Mouse (Mus musculus): ENCODE data around the gene Adamts2. TPM values are rescaled to one million over a fixed set of nuclear protein-coding genes. Genes with fewer than 3 reads are reported as not detected.

The Adamts2 gene
- polyA plus RNA-seq, 1 experiment from 2014 or later, result 0.65 TPM

- peak within 1 kb of the TSS; percentile 82 for H3K27ac ChIP-seq
Measured at GRCm38 (mm10) chr11:50841023-50841735, 239.3 kb downstream of the Adamts2 start, which contains the start of gene Zfp879. Gene Zfp879 (minus strand): TSS chr11:50841552.

GRCm38 (mm10) chr11:50845951-50846350, 244.1 kb downstream of the Adamts2 start:
- no peaks in the 10 kb centered on the region for H3K36me3 ChIP-seq (ENCODE audit: poor library complexity, severe bottlenecking)
- 95% methylated on average over 3 of the region's 3 CpGs for WGBS
- H3K27me3 ChIP-seq, result peaks cover 42% of the 10 kb centered on the region
- no peak overlapping the region for H3K4me3 ChIP-seq
- no peak overlapping the region for H3K9ac ChIP-seq
- no peaks in the 10 kb centered on the region for H3K9me3 ChIP-seq (replicated peaks)
- H3K4me1 ChIP-seq, result peaks cover 6% of the 10 kb centered on the region
- H3K27ac ChIP-seq, result no peak overlapping the region
- no peak for ATAC-seq
- H3K4me2 ChIP-seq, result no peak overlapping the region

More at GRCm38 (mm10) chr11:50841023-50841735, 239.3 kb downstream of the Adamts2 start, which contains the start of gene Zfp879:
- Histone ChIP-seq H3K27me3 (0 out of 2 replicates have a peak, but pooled peaks cover 3% of the 10 kb centered on the region), H3K36me3 (ENCODE audit: poor library complexity, severe bottlenecking) (no peaks in the 10 kb centered on the region), H3K4me3 (peak within 1 kb of the TSS; percentile 43), H3K4me2 (peak within 1 kb of the TSS; percentile 63), H3K4me1 (peaks cover 13% of the 10 kb centered on the region), H3K9ac (peak within 1 kb of the TSS; percentile 67), H3K9me3 (replicated peaks) (no peaks in the 10 kb centered on the region)
- 21% methylated on average over 22 of the region's 22 CpGs for WGBS
- peak; percentile 100 for ATAC-seq

DNA sequence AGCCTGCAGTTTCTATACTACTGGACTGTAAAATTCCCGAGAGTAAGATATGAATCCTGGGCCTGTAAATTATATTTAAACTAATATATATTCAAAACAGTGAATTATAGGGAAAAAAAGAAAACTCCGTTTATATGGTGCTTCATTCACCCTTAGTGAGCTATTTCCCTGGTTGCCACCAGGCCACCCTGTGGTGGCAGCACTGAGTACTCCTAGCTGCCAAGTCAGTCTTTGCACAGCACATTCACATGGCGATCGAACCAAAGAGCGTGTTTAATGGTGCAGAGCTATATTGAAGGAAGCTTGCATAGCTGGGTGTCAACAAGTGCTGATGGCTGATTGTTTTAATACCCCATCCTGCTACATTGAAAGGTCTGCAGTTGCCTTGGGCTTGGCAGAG, 245.2 kb downstream of the Adamts2 start:
- Histone ChIP-seq H3K27ac (no peak overlapping the region), H3K4me2 (no peak overlapping the region), H3K4me1 (peaks cover 13% of the 10 kb centered on the region), H3K9me3 (replicated peaks) (no peaks in the 10 kb centered on the region), H3K4me3 (no peak overlapping the region), H3K9ac (no peak overlapping the region), H3K36me3 (ENCODE audit: poor library complexity, severe bottlenecking) (no peaks in the 10 kb centered on the region), H3K27me3 (peaks cover 53% of the 10 kb centered on the region)
- ATAC-seq, result no peak
- 58% methylated on average over 5 of the region's 5 CpGs for WGBS

DNA sequence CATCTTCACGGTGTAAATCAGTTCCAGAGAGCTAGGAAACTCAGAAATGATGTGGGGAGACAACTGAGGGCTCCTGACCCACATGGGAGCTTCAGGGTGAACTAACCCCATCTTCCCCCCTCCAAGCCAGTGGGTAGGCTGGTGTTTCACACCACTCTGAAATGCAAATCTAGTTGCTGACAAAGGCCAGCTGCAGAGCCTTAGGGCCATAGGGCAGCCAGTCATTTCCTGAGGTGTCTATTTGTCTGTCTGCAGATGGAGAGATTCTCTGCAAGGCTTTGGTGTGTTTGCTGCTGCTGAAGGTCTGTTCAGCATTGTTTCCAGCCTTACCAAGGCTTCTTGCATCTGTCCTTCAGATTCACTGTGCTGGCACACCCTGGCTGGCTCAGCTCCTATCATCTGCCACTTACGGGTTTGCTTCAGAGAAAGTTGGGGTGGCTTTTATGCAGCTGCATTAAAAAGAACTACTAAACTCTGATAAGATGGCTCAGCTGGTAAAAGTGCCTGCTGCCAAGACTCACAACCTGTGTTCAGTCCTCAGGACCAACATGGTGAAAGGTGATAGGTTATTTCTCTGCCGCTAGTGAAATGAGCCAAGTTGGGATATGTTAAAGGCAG, 246.7 kb downstream of the Adamts2 start:
- WGBS, result 48% methylated on average over 3 of the region's 3 CpGs
- Histone ChIP-seq H3K4me1 (peaks cover 13% of the 10 kb centered on the region), H3K9ac (no peak overlapping the region), H3K27ac (no peak overlapping the region), H3K9me3 (replicated peaks) (no peaks in the 10 kb centered on the region), H3K4me2 (no peak overlapping the region), H3K4me3 (no peak overlapping the region), H3K27me3 (peaks cover 64% of the 10 kb centered on the region), H3K36me3 (ENCODE audit: poor library complexity, severe bottlenecking) (no peaks in the 10 kb centered on the region)
- no peak for ATAC-seq

GRCm38 (mm10) chr11:50849310-50849709, 247.4 kb downstream of the Adamts2 start:
- Histone ChIP-seq H3K27me3 (peaks cover 64% of the 10 kb centered on the region), H3K9ac (no peak overlapping the region), H3K4me2 (no peak overlapping the region), H3K36me3 (ENCODE audit: poor library complexity, severe bottlenecking) (no peaks in the 10 kb centered on the region), H3K4me1 (peaks cover 13% of the 10 kb centered on the region), H3K9me3 (replicated peaks) (no peaks in the 10 kb centered on the region), H3K4me3 (no peak overlapping the region), H3K27ac (no peak overlapping the region)
- ATAC-seq, result no peak
- WGBS, result 9% methylated on average over 10 of the region's 10 CpGs

DNA sequence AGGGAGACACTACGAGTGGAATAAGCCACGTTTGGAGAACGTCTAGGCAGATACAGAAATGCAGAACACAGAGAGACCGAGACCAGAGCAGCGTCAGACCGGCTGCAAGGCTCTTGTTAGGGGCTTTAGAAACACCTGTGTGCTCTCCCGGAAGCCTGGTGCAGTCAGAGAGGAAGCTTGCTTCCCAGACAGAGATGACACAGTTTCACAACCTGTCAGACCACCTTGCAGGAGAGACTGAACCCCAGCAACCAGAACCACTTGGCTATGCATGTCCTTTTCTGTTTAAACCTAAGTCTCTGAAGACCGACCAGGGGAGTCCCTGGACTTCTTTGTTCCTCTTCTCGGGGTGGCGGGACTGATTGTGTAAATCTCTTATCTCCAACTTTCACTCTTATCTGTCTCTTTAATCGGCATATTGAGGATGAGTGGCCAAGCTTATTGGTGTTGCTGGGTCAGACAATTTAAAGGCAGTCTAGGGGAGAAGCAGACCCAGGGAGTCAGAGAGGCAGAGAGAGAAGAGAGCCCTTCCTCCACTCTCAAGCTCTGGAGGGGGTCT, 248.4 kb downstream of the Adamts2 start, which contains the start of gene Grm6:
TSS of gene Grm6 (plus strand) at position 509 of the 559 bp plus-strand sequence.
- WGBS, result 2% methylated on average over 11 of the region's 11 CpGs
- H3K4me1 ChIP-seq, result peaks cover 13% of the 10 kb centered on the region
- ATAC-seq, result no peak
- H3K9me3 ChIP-seq (replicated peaks), result no peaks in the 10 kb centered on the region
- H3K36me3 ChIP-seq (ENCODE audit: poor library complexity, severe bottlenecking), result no peaks in the 10 kb centered on the region
- H3K9ac ChIP-seq, result peak within 1 kb of the TSS; percentile 54
- H3K4me3 ChIP-seq, result peak within 1 kb of the TSS; percentile 47
- peak within 1 kb of the TSS; percentile 88 for H3K4me2 ChIP-seq
- peaks cover 64% of the 10 kb centered on the region for H3K27me3 ChIP-seq
- no peak within 1 kb of the TSS for H3K27ac ChIP-seq

- Histone ChIP-seq H3K4me2 (peak overlapping the region; percentile 88), H3K27me3 (peaks cover 64% of the 10 kb centered on the region), H3K4me3 (peak overlapping the region; percentile 47), H3K27ac (no peak overlapping the region), H3K36me3 (ENCODE audit: poor library complexity, severe bottlenecking) (no peaks in the 10 kb centered on the region), H3K9me3 (replicated peaks) (no peaks in the 10 kb centered on the region), H3K4me1 (peaks cover 13% of the 10 kb centered on the region), H3K9ac (peak overlapping the region; percentile 54)
- WGBS, result under 1% methylated on average over 57 of the region's 72 CpGs
- no peak; the same call in 1 of the 2 replicates for ATAC-seq
Measured at GRCm38 (mm10) chr11:50850989-50851601, 249.2 kb downstream of the Adamts2 start.

Other genes with a start within 250 kb of the Adamts2 start
- 0.25 and 1.1 TPM in 2 replicates for gene Cby3, start 247.6 kb upstream of the Adamts2 start, polyA plus RNA-seq (2015; fragmentation: Nextera tagmentation; extraction: Ambion mirVana)
- gene Hnrnph1, start 225.1 kb upstream of the Adamts2 start, polyA plus RNA-seq (2015; fragmentation: Nextera tagmentation; extraction: Ambion mirVana), result 721 and 763 TPM in 2 replicates
- gene Rufy1, start 171.0 kb upstream of the Adamts2 start, polyA plus RNA-seq (2015; fragmentation: Nextera tagmentation; extraction: Ambion mirVana), result 26.1 and 28.0 TPM in 2 replicates
- gene Zfp354c, start 225.6 kb downstream of the Adamts2 start, polyA plus RNA-seq (2015; fragmentation: Nextera tagmentation; extraction: Ambion mirVana), result 44.2 and 45.2 TPM in 2 replicates
- gene Zfp879, start 239.5 kb downstream of the Adamts2 start, polyA plus RNA-seq (2015; fragmentation: Nextera tagmentation; extraction: Ambion mirVana), result 1.1 and 1.5 TPM in 2 replicates
- not detected in 2 replicates for gene Grm6, start 248.6 kb downstream of the Adamts2 start, polyA plus RNA-seq (2015; fragmentation: Nextera tagmentation; extraction: Ambion mirVana)